Mouse (Mus musculus) large intestine, adult 2 months (tissue): ENCODE measurements around the gene Zfp536. TPM values are rescaled to one million over a fixed set of nuclear protein-coding genes. Genes with fewer than 3 reads are reported as not detected.

ENCODE experiments used
- DNase-seq: peaks from one replicate; pipeline ENCODE4 v3.0.0-alpha.2; 2012; ENCODE audit warnings: low read depth, low spot score
- WGBS: fragments of 180-500 bp; shearing (Covaris S2); methylation state at CpG from one replicate; pipeline ENCODE4 v1.1.7; 2018; 5-methylcytosine and 5-hydroxymethylcytosine counted together
- polyA plus RNA-seq: library from polyadenylated mRNA; depleted of rRNA; stranded (reverse); fragments of >200 nt; gene quantifications from 2 replicates; pipeline ENCODE4 v1.2.3, GENCODE M21; 2012

Zfp536 gene
- polyA plus RNA-seq, 1 experiment: 0.52 TPM

GRCm38 (mm10) chr7:37505096-37505495 lies 268.3 kb downstream of the Zfp536 start:
- 77% methylated on average over 11 of the region's 11 CpGs for WGBS
- DNase-seq: no peak

- no peak for DNase-seq
- WGBS: 61% methylated on average over 5 of the region's 5 CpGs
These were observed 274.6 kb downstream of the Zfp536 start for GRCm38 (mm10) chr7:37498881-37499280.

- DNase-seq: no peak
- 50% methylated on average over 9 of the region's 9 CpGs for WGBS
These were observed 276.9 kb downstream of the Zfp536 start for GRCm38 (mm10) chr7:37496491-37496890.

GRCm38 (mm10) chr7:37490312-37490711 lies 283.1 kb downstream of the Zfp536 start:
- no peak for DNase-seq
- 73% methylated on average over 5 of the region's 5 CpGs for WGBS

GRCm38 (mm10) chr7:37484946-37485345 lies 288.5 kb downstream of the Zfp536 start:
- WGBS: 46% methylated on average over 3 of the region's 3 CpGs
- DNase-seq: no peak

- WGBS: 80% methylated on average over 4 of the region's 4 CpGs
- DNase-seq: no peak
These were observed 290.9 kb downstream of the Zfp536 start for GRCm38 (mm10) chr7:37482564-37482963.

GRCm38 (mm10) chr7:37481165-37481564 lies 292.3 kb downstream of the Zfp536 start:
- DNase-seq: no peak
- 78% methylated on average over 6 of the region's 6 CpGs for WGBS

GRCm38 (mm10) chr7:37477309-37477708 lies 296.1 kb downstream of the Zfp536 start:
- 86% methylated on average over 5 of the region's 5 CpGs for WGBS
- no peak for DNase-seq

- WGBS: 68% methylated on average over 2 of the region's 2 CpGs
These were observed 298.0 kb downstream of the Zfp536 start for GRCm38 (mm10) chr7:37475485-37475884.

GRCm38 (mm10) chr7:37474284-37474683 lies 299.2 kb downstream of the Zfp536 start:
- 64% methylated on average over 8 of the region's 8 CpGs for WGBS
- no peak for DNase-seq

More at GRCm38 (mm10) chr7:37475485-37475884, 298.0 kb downstream of the Zfp536 start:
- no peak for DNase-seq

GRCm38 (mm10) chr7:37473311-37474084 lies 299.9 kb downstream of the Zfp536 start:
- DNase-seq: no peak
- WGBS: 55% methylated on average over 24 of the region's 24 CpGs

- no peak for DNase-seq
- WGBS: 61% methylated on average over 8 of the region's 8 CpGs
These were observed 301.7 kb downstream of the Zfp536 start for GRCm38 (mm10) chr7:37471726-37472125.

- 50% methylated on average over 9 of the region's 9 CpGs for whole genome bisulfite sequencing
These were observed 306.8 kb downstream of the Zfp536 start for GRCm38 (mm10) chr7:37466477-37467243.

GRCm38 (mm10) chr7:37464186-37464721 lies 309.2 kb downstream of the Zfp536 start:
- WGBS: 44% methylated on average over 7 of the region's 7 CpGs
- DNase-seq: no peak

More at GRCm38 (mm10) chr7:37466477-37467243, 306.8 kb downstream of the Zfp536 start:
- no peak for DNase-seq

- no peak for DNase-seq
- WGBS: 80% methylated on average over 3 of the region's 3 CpGs
These were observed 325.9 kb downstream of the Zfp536 start for GRCm38 (mm10) chr7:37447523-37447922.

- no peak for DNase-seq
- WGBS: 88% methylated on average over 13 of the region's 13 CpGs
These were observed 333.5 kb downstream of the Zfp536 start for GRCm38 (mm10) chr7:37439912-37440311.

GRCm38 (mm10) chr7:37439117-37439844 lies 334.2 kb downstream of the Zfp536 start:
- DNase-seq: no peak
- WGBS: 74% methylated on average over 16 of the region's 16 CpGs

GRCm38 (mm10) chr7:37437887-37438286 lies 335.6 kb downstream of the Zfp536 start:
- DNase-seq: no peak
- 77% methylated on average over 3 of the region's 3 CpGs for WGBS

GRCm38 (mm10) chr7:37433156-37433555 lies 340.3 kb downstream of the Zfp536 start:
- DNase-seq: no peak
- WGBS: 47% methylated on average over 7 of the region's 7 CpGs

GRCm38 (mm10) chr7:37431471-37431870 lies 342.0 kb downstream of the Zfp536 start:
- DNase-seq: no peak
- 83% methylated on average over 10 of the region's 10 CpGs for WGBS
